Mouse (Mus musculus) layer of hippocampus, postnatal 10 days (tissue): ENCODE measurements around the gene Spag17. TPM values are rescaled to one million over a fixed set of nuclear protein-coding genes. Genes with fewer than 3 reads are reported as not detected.

Experiments
- DNase-seq, 2 experiments: peaks; one replicate each; pipeline ENCODE4 v3.0.0; 2021; ENCODE audit warnings: low spot score in 2 of 2
- total RNA-seq, 2 experiments: library from RNA; stranded (reverse); gene quantifications; 2 replicates each; pipeline ENCODE4 v1.2.3; 2021

The Spag17 gene
- total RNA-seq, 2 experiments from 2014 or later, result 0.80 to 0.91 TPM

DNA sequence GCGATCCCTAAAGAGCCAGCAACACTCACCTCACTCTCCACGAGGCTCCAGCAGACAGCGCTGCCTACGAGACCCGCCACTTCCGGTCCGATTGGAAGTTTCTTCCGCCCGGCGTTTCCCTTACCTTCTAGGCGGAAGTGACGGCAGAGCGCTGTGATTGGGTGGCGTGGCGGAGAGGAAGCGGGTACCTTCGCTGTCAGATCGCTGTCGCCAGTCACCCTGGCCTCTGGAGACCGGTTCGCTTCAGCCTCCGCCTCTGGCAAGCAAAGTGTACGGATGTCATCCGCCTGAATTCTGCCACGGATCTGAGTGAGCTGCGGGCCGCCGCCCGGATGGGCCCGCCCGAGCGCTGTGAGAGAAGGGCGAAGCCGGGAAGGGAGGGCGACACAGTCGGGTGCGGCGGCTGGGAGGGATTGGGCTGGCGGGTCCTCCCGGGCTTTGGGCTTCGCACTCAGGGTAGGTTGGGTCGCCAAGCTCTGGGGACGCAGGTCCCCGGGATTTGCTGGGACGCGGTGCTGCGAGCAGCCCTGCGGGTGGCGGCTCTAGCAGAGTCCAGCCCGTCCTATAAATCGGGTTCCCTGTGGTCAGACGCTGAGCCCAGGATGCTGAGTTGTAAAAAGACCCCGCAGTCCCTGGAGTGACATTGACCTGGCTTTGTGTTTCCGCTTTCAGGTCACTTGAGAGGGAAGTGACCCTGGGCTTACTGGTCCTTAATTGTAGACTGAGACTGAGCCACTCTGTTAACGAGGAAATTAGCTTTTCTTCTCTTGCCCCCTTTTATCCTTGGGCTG lies 277.3 kb downstream of the Spag17 start, which contains the start of the genes Gdap2 and Wdr3:
TSS of gene Gdap2 (plus strand) at position 67 of the 791 bp plus-strand sequence.
TSS of gene Wdr3 (minus strand) at position 93 of the 791 bp plus-strand sequence.
- peak; percentile 92 to 94 for DNase-seq

DNA sequence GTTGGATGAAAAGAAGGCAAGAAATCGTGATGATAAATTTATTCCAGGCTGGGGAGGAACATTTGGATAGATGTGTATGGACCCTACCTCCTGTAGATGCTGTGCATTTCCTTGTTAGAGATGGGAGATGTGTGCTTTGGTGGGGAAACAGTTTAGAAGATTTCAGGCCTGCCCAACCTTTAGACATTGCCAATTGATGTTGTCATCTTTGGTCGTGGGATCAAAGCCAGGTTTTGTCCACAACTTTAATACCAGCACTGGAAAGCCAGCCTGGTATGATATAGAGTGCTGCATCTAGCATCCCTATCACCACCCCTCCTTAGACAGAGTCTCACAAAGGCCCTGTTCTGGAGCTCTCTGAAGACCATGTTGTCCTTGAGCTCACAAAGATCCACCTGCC lies 278.4 kb downstream of the Spag17 start:
- no peak for DNase-seq

GRCm38 (mm10) chr3:100164991-100165390 lies 279.8 kb downstream of the Spag17 start:
- DNase-seq, result no peak

GRCm38 (mm10) chr3:100176031-100176430 lies 290.8 kb downstream of the Spag17 start:
- DNase-seq, result no peak

GRCm38 (mm10) chr3:100180471-100180870 lies 295.3 kb downstream of the Spag17 start:
- DNase-seq, result no peak

- DNase-seq, result peak; percentile 72 to 81
Observed at GRCm38 (mm10) chr3:100189444-100189843, 304.2 kb downstream of the Spag17 start.

DNA sequence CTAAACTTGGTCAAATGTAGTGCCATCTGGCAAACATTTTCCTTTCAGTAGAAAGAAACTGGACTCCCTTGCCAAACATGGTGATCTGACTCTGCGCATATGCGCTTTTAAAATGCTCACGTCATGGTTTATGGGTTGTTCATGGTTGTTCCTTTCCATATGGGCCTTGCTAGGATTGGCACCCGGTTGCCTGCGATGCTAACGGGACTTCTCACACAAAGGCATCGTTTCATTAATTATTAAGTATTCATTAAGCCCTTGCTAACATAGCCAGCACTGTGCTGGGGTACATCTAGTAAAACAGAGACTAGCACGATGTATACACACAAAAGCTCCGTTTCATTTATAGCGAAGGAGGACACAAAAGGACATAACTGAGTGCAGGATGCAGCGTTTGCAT lies 304.7 kb downstream of the Spag17 start:
- no peak for DNase-seq
